Mouse (Mus musculus) heart, postnatal 0 days (tissue): ENCODE results near the gene Susd6.

Experiments used
- CTCF ChIP-seq: IDR thresholded peaks from 2 replicates; pipeline ENCODE4 v1.5.1; 2016; ENCODE audit warnings: antibody characterized with exemption, control low read depth, low read depth
- EP300 ChIP-seq: IDR thresholded peaks from 2 replicates; pipeline ENCODE4 v1.6.1; 2016; ENCODE audit warnings: antibody characterized with exemption, low read depth

GRCm38 (mm10) chr12:80813872-80814271 lies 23.6 kb downstream of the Susd6 start:
- TF ChIP-seq CTCF (no peak), EP300 (no peak)
